Mouse (Mus musculus): Measurements from ENCODE around the gene Cuta.

Cuta gene

DNA sequence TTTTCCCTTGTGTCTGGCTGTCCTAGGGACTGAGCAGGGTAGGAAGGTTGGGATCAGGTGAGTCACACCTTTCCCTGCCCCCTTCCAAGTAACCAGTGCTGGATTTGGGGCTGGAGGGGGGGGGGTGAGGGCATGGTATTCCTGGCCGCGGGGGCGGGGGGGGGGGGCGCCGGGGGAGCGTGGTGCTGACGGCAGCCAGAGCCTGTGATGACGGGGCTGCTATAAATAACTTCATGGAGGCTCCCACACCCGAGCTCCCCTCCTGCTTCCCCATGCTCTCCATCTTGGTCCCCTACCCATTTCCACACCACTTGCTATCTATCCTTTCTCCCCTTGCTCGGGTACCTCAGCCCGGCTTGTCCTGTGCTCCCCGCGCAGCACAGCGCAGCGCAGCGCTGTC, 14.4 kb upstream of the Cuta start:
- DNase-seq = no peak

GRCm38 (mm10) chr17:26953201-26953600, 13.8 kb upstream of the Cuta start:
- DNase-seq = no peak

DNA sequence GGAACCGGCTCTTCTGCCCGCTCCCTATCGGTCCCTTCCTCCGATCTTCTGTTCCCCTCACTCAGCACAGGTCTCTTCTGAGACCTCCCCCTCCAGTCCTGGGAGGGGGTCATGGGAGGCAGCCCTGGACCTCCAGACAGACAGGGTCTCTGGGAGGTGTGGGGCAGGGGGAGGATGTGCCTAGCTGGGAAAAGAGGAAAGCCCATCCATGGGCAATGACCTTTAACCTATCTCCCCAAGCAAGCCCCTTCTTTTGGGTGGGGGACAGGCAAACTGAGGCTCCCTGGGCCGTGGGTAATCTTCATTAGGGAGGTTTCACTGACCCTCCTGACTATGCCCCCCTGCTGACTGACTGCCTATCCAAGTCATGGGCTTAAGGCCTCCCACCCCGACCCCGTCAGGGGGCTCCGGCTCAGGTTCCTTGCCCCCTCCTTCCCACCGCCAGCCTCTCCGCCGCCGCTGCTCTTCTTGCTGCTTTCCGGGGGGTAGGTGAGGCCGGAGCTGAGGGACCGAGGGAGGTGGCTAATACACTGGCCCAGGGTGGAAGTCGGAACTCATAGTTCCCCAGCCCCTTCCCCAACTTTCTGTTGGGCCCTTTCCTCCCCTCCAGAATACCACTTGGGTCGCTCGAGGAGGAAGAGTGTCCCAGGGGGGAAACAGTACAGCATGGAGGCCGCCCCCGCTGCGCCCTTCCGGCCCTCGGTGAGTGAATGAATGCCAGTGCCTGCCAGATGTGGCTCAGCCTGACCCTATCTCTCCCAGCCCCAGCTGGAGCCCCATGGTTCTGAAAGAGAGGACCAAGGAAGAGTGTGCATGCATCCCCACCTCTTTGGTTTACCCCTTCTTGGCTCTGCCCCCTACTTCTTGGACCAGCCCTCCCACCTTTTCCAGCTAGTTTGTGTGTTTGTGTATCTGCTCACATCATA, 12.8 kb upstream of the Cuta start:
- DNase-seq = no peak

DNA sequence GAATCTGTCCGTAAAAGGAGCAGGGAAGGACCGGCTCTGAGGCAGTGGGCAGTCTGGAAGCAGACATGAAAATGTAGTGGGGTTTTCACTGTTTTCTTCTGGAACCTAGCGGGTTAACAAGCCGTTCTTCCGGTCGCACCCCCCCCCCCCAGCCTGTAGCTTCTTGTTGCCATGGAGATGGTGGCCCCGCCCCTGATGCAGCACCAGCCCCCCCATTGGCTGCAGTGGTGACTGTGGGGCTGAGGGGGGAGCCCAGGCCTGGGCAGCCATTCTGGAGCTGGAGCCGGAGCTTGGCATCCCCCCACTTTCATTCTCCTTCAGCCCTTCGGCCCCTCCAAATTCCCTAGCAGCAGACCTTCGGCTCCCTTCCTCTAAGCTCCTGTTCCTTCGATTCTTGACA, 12.0 kb upstream of the Cuta start:
- DNase-seq = peak in 1 of 2 experiments; percentile 60

- DNase-seq = no peak
Measured at GRCm38 (mm10) chr17:26950560-26951288, 11.4 kb upstream of the Cuta start.

DNA sequence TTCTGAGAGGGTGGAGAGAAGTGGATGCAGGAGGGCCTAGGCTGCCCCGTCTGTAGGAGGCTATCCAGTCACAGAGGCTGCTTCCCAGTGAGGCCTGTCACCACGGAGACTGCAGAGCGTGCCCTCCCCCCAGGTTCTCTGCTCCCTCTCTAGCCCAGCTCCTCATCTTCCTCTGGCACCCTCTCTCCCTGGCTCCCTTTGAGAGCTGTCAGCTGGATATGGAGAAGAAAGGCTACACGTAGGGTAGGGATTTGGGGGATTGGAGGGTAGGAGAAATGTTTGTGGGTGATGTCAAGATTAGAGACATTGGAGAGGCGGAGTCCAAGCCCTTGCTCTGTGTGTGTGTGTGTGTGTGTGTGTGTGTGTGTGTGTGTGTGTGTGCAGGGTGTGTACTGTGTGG, 10.5 kb upstream of the Cuta start:
- DNase-seq = no peak

GRCm38 (mm10) chr17:26949051-26949577, 9.7 kb upstream of the Cuta start:
- no peak for DNase-seq

GRCm38 (mm10) chr17:26948316-26949050, 9.1 kb upstream of the Cuta start:
- peak; percentile 45 to 51 for DNase-seq

DNA sequence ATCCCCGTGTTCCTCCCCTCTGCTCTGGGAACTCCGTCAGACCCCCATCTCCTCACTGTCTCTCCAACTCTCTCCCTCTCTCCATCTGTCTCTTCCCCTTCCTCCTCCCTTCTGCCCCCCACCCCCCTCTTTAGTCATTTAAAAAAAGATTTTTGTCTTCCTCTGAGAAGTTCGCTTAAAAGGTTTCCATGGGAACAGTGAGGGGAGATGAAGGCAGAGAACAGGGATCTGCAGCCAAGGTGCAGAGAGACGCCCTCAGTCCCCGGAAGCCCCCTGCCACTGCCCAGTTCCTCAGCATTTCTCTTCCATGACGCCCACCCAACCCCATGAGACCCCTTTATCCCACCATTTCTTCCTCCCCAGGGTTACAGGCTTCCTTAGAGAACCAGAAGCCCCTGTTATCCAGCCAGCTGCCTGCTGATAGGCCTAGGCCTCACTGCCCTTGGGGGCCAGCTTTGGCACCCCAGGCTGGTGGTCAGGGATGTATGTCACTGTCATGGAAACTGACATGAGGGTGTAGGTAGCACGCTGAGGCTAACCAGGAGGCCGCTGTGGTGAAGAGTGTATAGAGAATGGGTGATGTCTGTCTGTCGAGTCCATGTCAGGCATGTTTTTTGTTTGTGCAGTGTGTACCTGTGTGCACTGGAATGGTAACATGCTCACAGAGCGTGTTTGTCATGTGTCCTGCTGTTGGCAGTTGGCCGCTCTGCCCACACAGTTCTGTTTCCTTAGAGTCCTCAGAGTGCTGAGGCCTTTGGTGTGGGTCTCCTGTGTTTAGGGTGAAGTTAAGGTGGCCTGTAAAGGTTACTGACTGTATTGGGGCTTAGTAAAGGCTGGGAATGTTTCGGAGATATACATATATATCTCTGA, 8.1 kb upstream of the Cuta start:
- DNase-seq = no peak

DNA sequence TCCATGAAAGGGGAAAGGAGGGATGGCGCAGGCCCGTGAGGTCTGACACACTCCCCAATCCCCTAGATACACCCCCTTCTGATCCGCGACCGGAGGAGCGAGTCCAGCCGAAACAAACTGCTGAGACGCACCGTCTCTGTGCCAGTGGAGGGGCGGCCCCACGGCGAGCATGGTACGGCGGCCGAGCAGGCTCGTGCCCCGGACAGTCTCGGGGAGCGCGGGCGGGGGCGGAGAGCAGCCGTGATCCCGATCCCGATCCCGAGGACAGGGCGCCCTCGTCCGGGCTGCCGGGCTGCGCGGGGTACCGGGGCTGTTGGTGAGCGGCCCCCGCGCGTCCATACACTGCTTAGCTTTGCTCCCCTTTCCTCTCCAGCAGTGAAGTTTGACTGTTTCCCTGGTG, 7.2 kb upstream of the Cuta start:
- peak; percentile 81 to 88 for DNase-seq

- DNase-seq = no peak
Measured at GRCm38 (mm10) chr17:26945824-26946495, 6.6 kb upstream of the Cuta start.

DNA sequence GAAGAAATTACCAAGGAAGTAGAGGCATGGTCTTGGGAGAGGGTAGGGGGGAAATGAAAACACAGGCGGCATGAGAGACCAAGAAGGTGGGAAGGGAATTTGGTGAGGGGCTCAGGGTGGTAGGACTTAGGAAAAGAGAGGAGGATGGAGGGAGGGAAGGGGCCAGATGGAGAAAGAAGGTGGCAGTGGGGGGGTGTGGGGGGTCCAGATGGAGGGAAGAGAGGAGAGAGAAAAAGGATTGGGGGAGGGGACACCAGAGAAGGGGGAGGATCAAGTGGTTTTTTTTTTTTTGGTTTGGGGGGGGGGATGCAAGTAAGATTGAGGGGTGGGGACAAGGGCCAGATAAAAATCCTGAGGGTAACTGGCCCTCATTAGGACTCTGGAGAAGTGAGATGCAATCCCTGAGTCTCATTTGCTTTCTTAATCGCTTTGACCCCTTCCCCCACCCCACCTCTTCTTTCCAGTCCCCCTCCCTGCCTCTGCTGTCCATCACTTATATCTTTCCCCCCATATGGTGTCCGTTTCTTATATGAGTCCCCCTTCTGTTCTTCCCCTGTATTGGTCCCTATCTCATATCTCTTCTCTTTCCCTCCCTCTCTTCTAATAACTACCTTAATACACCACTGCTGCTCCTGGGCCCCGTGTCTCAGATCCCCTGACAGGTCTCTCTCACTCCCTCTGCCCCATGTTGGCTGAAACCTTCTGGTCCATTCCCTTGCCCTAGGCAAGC, 2.6 kb upstream of the Cuta start:
- DNase-seq = no peak

DNA sequence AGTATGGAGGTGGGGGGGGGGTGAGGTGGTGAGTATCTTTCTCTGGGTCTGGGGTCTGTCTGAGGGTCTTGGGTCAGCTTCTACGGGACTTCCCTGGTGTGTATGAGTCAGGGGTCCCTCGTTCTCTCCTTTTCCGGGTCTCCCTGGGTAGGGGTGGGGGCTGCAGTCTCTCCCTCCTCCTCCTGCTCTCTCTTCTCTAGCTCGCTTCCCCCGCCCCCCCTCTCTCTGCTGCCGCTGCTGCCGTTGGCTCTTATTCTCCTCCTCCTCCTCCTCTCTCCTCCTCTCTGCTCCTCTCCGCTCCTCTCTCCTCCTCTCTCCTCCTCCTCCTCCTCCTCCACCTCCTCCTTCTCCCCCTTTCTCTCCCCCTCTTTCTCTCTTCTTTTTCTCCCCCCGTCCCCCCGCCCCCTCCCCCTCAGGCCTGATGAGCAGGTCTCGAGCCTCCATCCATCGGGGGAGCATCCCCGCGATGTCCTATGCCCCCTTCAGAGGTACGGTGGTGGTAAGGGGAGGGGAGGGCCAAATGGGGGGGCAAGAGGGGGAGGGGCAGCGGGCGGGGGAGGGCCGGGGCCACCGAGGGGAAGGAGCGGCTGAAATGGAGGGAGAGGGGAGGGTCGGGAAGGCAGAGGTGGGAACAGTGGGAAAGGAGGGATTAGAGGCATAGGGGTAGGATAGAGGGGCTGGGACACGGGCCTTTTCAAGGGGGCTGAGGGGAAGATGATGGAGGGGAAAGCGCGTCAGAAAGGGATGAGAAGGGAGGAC, 1.8 kb upstream of the Cuta start, which contains the start of gene Syngap1:
Gene Syngap1 (plus strand): TSS at position 223 of the 759 bp plus-strand sequence.
- peak; percentile 55 to 68 for DNase-seq

- no peak for DNase-seq
Measured at GRCm38 (mm10) chr17:26939973-26940300, 568 bp upstream of the Cuta start.

GRCm38 (mm10) chr17:26938731-26939130, 638 bp downstream of the Cuta start:
- DNase-seq = peak in 1 of 2 experiments; percentile 38

- no peak for DNase-seq
Measured at GRCm38 (mm10) chr17:26937883-26938695, 1.3 kb downstream of the Cuta start.

DNA sequence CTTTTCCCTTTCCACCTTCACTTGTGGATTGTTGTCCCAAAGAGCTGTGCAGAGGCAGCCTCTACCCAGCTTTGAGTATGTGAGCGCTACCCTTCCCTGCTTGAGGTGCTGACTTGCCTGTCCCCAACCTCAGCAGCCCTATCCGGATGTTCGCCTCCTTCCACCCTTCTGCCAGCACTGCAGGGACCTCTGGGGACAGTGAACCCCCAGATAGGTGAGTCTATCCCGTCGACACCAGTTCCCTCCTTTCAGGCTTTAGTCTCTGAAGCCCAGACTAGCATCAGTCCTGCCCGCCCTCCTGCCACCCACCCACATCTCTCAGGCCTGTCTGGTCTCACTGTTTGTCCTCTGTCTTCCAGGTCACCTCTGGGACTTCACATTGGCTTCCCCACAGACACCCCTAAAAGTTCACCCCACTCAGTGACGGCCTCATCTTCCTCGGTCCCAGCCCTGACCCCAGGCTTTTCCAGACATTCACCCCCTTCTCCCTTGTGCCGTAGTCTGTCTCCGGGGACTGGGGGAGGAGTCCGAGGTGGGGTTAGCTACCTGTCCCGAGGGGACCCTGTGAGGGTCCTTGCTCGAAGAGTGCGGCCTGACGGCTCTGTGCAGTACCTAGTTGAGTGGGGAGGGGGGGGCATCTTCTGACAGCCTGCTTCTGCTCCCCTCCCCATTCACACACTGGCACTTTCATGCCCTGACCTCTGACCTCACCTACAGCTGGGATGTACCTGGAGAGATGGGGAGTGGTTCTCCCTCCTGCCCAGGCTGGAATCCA, 2.3 kb downstream of the Cuta start:
- peak in 1 of 2 experiments; percentile 8 for DNase-seq

DNA sequence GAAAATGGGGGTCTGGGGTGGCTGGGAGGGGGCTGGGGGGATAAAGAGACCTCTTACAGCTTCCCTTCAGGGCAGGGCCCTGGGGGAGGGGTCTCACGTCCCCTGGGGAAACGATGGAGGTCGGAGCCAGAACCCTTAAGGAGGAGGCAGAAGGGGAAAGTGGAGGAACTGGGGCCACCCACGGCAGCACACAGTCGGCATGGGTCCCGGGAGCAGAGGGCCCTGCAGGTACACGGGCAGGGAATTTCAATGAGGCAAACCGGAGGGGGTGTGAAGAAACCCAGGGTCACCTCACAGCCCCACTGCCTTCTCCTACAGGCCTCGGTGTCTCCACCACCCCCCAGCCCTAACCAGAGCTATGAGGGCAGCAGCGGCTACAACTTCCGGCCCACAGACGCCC, 2.9 kb downstream of the Cuta start:
- no peak for DNase-seq
